Mouse (Mus musculus) kidney, postnatal 4 days (tissue): Measurements from ENCODE around the gene Gm7029.
"Not testable (repeated sequence)": the region's sequence is repeated elsewhere in the genome, so short reads cannot be mapped to it uniquely, and the experiment has no call there.

Experiments
- DNase-seq, 2 experiments: peaks; one replicate each; pipeline ENCODE4 v3.0.0; 2021; ENCODE audit warnings: mixed read lengths in 2 of 2

Gene Gm7029

DNA sequence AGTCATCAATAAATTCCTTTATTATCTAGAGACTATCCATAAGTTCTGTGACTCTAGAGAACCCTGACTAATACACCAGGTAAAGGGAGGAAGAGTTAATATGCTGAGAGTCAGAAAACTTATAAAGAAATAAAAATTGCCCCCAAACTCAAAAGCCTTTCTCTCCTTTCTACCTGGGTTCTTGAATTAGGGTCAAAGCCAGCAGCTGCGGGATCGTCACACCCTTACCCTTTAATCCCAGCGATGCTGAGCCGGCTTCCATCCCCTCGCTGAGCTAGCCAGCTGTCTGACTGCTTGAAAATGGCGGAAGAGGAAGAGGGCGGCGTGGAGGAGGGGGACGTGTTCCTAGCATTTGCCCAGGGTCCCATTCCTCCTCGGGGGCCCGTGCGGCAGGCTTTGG lies at the start of gene Gm7029:
Gm7029 (plus strand) TSS at position 301 of the 400 bp plus-strand sequence.
- not testable (repeated sequence) for DNase-seq

DNA sequence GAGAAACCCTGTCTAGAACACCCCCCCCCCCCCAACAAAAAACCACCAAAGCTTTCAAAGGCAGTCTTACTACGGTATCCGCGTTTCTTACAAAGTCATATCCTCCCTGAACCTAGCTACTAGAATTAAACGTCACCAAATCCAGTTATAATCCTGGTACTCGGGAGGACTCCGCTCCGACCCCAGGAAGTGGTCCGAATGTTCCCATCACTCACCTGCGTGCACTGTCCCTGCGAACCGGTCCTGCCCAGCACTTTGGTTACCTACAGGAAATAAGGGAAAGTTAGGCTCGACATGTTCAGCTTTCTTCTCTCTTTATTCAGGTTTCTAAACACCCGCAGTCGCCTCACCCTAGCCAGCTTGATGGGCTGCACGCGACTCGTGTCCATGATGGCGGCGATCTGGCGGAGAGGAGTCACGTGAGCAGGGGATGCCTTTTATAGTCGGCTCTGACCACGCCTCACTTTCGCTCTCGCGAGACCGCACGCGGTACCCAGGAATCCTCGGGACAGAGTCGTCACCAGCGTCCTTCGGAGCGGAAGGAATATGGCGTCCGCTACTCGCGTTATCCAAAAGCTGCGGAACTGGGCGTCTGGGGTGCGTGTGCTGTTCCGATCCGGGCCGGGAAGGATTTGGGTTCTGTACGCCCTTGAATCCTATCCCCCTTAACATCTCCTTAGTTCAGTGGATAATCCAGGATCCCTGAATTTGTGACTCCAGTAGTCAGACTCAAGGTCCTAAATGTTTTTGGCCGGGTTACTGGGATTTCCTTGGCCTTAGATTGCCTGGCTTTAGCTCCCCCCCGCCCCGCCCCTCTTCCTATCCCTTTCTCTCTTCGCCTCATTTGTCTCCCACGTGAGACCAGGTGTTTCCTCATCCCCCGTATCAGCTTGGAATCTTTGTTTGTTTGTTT lies 49.3 kb upstream of the Gm7029 start, which contains the start of the genes Rps28 and Ndufa7:
Rps28 (minus strand) TSS at position 479 of the 913 bp plus-strand sequence.
Ndufa7 (plus strand) TSS at position 489 of the 913 bp plus-strand sequence.
- peak; percentile 98 for DNase-seq

DNA sequence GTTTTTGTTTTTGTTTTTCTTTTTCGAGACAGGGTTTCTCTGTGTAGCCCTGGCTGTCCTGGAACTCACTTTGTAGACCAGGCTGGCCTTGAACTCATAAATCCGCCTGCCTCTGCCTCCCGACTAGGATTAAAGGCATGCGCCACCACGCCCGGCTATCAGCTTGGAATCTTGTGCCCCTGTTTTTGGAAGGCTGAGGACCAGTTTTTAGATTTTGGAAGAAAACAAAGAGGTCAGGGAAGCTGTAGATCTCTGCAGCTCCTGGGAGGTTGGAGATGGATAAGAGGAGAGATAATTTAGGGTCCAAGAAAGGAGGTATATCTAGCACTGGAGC lies 48.7 kb upstream of the Gm7029 start:
- DNase-seq, result not testable (repeated sequence)

DNA sequence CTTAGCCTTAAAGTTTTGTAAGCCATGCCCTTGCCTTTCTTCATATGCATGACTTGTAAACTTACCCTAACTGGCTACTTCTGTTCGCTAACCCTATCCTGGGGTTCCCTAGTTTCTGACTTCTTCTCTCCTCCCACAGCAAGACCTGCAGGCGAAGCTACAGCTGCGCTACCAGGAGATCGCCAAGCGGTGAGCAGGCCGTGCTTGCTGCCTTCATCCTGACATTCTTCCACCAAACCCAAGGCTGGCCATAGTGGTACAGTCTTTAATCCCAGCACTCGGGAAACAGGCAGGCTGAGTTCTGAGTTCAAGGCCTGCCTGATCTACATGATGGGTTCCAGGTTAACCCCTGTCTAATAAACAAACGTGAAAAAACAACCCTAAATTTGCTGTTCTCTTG lies 48.2 kb upstream of the Gm7029 start:
- no peak for DNase-seq

DNA sequence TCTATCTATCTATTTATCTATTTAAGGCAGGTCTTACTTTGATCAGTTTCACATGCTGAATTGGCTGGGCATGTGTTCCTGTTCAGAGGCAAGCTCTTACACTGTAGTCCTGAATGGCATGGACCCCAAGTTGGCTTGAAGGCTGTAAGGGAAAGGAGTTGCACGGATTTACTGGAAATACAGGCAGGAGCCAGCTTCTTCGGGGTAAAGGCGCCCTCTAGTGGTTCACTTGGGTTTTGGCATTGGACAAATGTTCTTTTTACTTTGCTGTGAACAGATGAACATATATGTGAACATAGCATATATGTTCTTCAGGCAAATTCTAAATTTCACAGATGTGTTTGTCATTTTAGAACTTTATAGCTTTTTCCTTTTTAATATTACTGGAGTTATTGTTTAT lies 46.8 kb upstream of the Gm7029 start:
- peak; percentile 75 to 82 for DNase-seq

DNA sequence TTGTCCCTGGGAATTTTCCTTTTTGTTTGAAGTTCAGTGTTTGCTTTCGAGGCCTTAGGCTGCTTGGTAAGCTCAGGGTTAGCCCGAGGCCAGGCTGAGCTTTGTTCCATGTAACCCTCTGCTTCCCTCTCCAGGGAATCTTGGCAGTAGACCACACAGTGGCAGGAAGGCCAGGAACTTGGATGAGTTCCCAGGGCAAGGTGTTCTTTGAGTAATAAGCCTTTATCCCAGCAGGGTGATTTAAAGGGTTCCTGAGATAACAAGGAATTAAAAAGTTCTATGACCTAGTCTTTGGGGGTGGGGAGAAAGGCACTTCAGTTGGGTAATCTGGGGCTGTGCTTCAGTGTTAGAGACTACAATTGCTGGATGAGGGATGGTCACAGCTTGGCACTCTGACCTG lies 44.7 kb upstream of the Gm7029 start:
- DNase-seq, result peak; percentile 46 to 66

DNA sequence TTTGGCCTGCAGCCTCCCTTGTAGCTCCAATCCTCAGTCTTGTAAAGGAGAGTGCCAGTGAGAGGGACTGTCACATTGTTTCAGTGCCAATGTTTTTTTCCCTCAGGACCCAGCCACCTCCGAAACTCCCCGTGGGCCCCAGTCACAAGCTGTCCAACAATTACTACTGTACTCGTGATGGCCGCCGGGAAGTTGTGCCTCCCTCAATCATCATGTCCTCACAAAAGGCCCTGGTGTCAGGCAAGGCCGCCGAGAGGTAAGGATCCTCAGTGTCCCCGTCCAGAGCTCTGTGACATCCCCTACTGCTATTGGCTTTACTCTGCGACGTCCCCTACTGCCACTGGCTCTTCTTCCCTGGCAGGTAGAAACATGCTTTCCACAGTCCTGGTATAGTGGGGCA lies 44.1 kb upstream of the Gm7029 start:
- DNase-seq, result no peak

DNA sequence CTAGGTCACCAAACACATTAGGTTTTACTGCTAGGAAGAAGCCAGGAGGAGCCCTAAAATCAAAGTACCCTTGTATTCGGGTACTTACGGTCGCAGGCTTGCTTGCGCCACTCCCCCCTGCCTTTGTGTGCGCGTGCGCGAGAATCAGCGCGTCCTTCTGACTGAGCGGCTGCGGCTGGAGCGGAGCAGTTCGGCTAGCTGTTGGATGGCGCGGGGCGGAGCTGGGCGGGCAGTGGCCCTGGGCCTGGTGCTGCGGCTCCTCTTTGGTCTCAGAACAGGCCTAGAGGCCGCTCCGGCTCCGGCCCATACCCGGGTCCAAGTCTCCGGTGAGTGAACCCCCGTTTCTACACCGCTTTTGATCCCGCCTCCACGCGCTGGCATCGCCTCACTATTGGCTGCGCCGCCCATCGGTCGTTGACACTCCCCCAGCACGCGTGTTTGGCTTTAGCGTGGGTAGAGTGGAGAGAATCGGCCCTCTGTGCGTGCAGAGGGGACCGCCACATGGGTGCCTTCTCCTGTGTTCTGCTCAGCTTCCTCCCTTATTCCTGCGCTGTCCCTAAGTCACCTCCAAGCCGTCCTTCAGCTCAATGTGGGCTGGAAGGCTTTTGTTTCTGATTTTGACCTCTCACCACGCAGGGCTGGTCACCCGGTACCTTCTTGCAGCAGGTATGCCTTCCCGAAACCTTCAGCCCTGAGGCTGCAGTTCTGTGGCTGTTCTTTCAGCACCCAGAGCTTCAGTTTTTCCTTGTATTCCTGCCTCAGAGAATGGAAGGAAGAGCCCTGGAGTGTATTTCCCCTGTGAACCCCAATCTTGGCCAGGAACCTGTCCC lies 30.5 kb upstream of the Gm7029 start, which contains the start of gene Cd320:
Cd320 (plus strand) TSS at position 126 of the 830 bp plus-strand sequence.
- DNase-seq, result peak; percentile 92 to 95

DNA sequence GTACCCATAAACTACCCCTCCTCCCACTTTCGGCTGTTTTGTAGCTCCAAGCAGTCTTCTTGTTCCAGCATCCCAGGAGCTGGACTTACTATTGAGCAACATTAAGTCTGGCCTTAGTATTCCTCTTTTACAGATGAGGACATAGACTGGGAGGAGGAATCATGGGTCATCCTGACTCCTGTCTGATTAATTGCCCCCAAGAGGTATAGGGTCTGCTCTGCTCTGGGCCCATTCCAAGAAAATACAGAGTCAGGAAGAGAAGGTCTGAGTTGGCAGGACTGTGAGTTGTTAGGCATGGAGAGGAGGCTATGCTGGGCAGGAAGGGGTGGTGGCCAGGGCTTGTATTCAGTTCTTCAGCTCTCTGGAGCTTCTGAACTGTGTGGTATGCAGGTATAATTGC lies 29.4 kb upstream of the Gm7029 start:
- DNase-seq, result no peak

DNA sequence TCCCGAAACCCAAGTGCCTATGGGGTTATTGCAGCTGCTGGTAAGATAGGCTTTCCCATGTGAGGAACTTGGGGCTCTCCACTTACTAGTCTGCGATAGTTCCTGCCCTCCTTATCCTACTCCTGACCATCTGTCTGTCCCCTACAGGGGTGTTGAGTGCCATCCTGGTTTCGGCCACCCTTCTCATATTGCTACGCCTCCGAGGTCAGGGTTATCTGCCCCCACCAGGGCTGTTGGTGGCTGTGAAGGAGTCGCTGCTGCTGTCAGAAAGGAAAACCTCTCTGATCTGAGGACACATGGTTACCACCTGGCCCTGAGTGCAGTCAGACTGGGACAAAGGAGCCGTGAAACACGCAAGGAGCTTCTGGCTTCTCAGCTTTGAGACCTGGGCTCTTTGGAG lies 25.5 kb upstream of the Gm7029 start:
- DNase-seq, result no peak

DNA sequence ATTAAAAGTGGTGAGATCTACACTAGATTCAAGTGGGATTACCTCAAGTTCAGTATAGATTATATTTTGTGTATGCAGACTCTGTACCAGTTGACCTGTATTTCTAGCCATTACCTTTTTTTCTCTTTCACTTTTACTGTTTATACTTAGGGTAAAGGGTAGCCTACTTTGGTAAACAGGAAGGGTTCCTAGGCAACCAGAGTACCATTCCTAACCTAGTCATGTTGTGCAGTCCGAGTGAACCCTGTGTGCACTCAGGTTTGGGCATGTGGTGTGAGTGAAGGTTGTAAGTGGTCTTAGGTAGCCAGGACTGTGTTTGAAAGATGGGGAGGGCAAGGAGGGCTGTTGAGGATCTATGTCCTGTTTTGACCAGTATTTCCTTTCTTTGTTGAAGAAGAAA lies 22.3 kb upstream of the Gm7029 start:
- no peak for DNase-seq

DNA sequence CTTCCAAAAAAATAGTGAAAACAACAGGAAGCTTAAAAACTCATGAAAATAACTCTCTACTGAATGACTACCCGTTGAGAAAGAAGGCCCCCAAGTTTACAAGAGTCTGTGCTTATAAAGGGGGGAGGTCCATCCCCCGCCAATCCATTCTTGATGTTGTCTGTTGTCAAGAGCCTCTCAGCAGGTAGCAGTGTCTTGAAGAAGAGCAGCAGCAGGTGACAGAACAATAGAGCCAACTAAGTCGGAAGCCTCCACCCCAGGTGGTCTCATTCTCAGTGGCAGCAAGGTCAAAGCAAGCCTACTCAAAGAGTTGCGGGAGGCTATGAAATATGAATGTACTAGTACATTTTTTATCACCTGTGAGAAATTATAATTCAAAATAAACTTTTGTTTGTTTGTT lies 15.8 kb upstream of the Gm7029 start:
- no peak for DNase-seq

DNA sequence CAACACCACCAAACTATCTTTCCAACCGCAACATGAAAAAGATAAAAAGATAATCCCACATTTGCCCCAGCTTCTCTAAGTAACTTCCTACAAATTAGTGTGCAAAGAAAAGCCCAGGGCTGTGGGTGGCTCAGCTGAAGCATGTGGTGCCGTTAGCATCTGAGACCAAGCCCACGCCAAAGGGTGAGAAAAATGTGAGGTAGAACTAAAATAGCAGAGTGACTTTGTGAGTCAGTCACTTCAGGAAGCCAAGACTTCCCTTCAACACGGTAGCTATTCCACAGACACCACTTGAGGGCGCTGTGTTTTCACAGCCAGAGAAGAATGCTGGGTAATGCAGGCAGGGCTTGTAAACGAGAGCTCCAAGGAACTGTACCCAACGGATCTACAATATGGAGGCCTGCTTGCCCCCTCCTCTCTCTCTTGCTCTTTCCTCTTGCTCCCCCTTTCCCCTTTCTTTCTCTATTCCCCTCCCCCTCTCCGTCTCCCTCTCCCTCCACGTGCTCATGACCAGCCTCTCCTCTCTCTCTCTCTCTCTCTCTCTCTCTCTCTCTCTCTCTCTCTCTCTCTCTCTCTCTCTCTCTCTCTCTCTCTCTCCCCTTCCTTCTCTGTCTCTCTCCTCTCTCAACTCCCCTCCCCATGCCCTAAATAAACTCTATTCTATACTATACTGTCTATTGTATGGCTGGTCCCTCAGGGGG lies 8.2 kb upstream of the Gm7029 start:
- peak; percentile 43 to 65 for DNase-seq

DNA sequence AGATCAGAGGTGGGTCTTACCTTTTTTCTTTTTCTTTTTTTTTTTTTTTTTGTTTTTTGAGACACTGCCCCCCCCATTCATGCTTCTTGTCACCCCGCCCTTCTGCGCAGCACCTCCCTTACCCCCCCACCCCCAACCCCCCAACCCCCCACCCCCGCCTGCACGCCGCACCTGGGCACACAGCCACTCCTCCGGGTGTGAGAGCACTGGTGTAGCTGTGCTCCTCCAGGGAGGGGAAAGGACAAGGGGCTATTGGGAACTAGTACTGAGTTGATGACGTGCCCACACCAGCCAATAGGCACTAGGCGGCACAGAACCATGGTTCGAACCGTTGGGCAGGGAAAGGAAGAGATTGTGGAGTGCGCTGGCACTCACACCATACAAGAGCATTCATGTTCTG lies 774 bp downstream of the Gm7029 start:
- no peak for DNase-seq

DNA sequence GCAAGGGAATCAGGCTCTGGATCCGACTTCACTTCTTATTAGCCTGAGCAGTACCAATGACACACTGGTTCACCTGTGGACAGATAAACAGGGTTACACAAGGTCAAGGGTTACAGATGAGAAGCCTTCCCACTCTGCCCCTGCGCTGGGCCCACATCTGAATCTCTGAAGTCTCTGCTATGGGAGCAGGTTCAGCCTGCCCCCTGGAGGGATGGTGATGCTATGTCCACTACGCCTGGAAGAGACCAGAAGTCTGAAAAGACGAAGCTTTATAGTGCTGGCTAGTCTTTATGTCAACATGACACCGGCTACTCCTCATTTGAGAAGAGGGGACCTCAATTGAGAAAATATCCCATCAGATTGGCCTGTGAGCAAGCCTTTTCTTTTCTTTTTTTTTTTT lies 2.2 kb downstream of the Gm7029 start:
- peak; percentile 22 to 57 for DNase-seq

DNA sequence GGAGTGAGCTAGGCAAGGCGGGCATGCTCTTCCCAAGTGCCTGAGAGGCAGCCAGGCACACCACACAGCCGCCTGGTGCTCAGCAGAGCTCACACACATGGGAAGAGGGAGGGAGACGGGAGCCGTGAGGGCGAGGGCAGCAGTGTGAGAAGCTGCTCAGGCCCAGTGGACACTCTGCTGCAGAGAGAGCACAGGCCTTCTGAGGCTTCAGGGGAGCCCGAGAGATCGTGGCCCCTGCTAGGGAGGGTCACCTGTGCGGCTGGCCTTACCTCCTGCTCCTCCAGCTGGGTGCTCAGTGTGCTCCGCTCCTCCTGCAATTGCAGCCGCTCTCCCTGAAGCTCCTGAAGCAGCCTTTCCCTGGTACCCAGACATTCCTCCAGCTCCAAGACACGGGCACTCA lies 10.7 kb downstream of the Gm7029 start:
- DNase-seq, result not testable (repeated sequence)

DNA sequence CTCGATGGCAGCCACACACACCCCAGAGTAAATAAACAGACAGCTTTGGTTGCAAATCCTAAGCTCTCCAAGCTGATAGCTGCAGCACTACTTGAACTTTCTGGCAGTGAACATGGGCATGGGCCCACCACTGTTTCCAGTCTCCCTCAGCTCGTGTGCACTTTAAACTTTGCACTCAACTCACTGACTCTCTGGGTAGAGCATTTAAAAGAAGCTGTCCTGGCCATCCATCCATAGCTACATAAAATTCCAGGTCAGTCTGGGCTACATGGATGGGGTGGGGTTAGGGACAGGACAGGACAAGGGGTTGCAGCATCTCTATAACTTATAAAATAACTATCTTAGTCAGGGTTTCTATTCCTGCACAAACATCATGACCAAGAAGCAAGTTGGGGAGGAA lies 14.2 kb downstream of the Gm7029 start:
- not testable (repeated sequence) for DNase-seq

DNA sequence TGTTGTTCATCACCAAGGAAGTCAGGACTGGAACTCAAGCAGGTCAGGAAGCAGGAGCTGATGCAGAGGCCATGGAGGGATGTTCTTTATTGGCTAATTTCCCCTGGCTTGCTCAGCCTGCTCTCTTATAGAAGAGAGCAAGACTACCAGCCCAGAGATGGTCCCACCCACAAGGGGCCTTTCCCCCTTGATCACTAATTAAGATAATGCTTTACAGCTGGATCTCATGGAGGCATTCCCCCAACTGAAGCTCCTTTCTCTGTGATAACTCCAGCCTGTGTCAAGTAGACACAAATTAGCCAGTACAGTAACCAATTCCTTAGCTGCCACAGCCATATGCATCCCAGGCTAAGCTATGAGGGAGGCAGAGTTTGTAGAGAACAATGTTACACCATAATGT lies 14.6 kb downstream of the Gm7029 start:
- not testable (repeated sequence) for DNase-seq

DNA sequence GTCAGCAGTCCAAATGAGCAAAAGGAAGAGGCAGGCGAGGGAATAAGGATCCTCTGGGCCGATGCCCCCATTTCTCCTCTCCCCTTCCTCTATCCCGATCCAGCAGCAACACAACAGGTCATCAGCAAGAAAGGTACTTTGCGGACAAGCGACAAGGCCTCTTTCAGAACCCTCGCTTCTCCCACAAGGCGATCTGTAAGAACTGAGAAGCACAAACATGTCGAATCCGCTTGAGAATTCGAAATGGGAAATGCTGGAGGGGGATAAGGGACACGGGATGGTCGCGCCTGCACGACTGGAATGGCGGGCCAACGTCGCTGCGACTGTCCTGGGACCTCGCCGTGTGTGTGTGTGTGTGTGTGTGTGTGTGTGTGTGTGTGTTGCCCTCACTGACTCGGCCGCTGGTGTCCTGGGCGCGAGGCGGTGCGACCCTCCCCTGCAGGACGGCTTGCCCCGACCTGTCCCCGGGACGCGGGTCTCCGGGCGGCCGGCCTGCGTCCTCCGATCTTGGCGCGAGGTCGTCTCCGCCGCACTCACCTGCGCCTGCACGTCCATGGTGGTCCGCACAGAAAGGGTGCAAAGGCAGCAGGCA lies 16.4 kb downstream of the Gm7029 start:
- DNase-seq, result not testable (repeated sequence)

DNA sequence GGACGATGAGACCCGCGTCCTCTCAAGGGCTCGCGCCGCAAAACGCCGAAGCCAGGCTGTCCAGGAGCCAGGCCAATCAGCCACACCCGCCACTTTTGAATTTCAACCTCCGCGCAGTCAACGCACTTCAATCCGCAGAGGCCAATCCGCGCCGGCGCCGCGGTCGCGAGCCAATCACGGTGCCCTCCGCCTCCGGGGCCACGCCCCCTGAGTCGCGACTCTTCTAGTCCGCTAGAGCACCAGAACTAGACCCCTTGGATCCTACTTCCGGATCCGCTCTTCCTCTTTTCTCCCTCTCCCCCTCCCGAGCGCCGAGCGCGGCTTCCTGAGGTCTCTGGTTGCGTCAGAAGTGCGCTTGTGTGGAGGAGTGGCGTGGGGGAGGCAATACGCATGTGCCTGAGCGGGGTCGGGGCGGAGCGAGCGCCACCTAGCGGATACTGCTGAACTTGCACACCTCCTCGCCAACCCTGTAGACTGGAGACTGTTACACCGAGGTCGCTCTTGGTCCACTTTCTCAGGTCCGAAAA lies 17.0 kb downstream of the Gm7029 start, which contains the start of gene Kifc1:
Kifc1 (minus strand) TSS at position 129 of the 527 bp plus-strand sequence.
- DNase-seq, result peak; percentile 99 to 100

DNA sequence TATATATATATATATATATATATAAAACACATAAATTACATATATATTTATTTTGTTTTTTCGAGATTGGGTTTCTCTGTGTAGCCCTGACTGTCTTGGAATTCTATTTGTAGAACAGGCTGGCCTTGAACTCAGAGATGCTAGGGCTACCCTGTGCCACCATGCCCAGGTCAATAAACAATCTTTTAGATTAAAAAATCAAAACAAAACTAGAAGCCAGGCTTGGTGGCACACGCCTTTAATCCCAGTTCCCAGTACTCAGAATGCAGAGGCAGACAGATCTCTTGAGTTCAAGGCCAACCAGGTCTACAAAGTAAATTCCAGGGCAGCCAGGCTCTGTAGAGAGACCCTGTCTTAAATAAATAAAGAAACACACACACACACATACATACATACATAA lies 17.7 kb downstream of the Gm7029 start:
- no peak for DNase-seq

DNA sequence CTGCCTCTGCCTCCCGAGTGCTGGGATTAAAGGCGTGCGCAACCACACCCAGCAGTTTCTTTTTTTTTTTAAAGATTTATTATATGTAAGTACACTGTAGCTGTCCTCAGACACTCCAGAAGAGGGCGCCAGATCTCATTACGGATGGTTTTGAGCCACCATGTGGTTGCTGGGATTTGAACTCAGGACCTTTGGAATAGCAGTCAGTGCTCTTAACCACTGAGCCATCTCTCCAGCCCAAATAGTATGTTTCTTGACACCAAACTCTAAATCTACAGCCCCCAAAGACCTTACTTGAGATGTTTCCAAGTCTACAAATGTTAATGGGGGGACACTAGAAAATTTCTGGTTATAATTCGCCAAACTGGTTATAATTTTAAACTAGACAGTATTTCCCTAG lies 18.3 kb downstream of the Gm7029 start:
- DNase-seq, result not testable (repeated sequence)
